Mouse (Mus musculus) liver, postnatal 0 days (tissue): Measurements from ENCODE around the gene Trappc4.

Experiments
- CTCF ChIP-seq: sonication (generic); IDR thresholded peaks from 2 replicates; pipeline ENCODE4 v1.5.1; 2016; ENCODE audit warnings: antibody characterized with exemption, low read depth
- EP300 ChIP-seq: IDR thresholded peaks from 2 replicates; pipeline ENCODE4 v1.6.1; 2016; ENCODE audit warnings: antibody characterized with exemption, low read depth, mild to moderate bottlenecking

- no peak for TF ChIP-seq EP300
- no peak for TF ChIP-seq CTCF
Measured at GRCm38 (mm10) chr9:44405011-44405410, 2.4 kb downstream of the Trappc4 start.
